Mouse (Mus musculus) hindbrain, embryonic 16.5 days (tissue): ENCODE measurements at regions not wholly inside any gene's neighbourhood (a gene's known extent, or its start where the extent isn't known, plus 50 kb on each side); places are given as distances from the start of the nearest gene placed in this dataset.
"Not testable (repeated sequence)": the region's sequence is repeated elsewhere in the genome, so short reads cannot be mapped to it uniquely, and the experiment has no call there.

Source experiments
- ATAC-seq: fragments of 200-750 bp; cut with Nextera tagmentation; 2 replicates; pipeline ENCODE4 v1.8.0; 2017; ENCODE audit warnings: moderate TSS enrichment, moderate library complexity
- H3K27ac ChIP-seq: fragments of 300-500 bp; sonication (generic); 2 replicates; pipeline ENCODE4 v1.5.1; 2014; ENCODE audit warnings: low read depth, mild to moderate bottlenecking, control low read depth, low read length, moderate library complexity
- H3K27me3 ChIP-seq: fragments of 300-500 bp; sonication (generic); replicated peaks from 2 replicates; pipeline ENCODE4 v1.6.1; 2014; ENCODE audit warnings: low read length; ENCODE audit not compliant: control insufficient read depth, insufficient read depth
- H3K36me3 ChIP-seq: fragments of 300-500 bp; sonication (generic); 2 replicates; pipeline ENCODE4 v1.6.1; 2014; ENCODE audit warnings: mild to moderate bottlenecking, low read length, moderate library complexity, mixed read lengths; ENCODE audit not compliant: control insufficient read depth, insufficient read depth
- H3K4me1 ChIP-seq: fragments of 300-500 bp; sonication (generic); 2 replicates; pipeline ENCODE4 v1.6.1; 2014; ENCODE audit warnings: low read depth, low read length; ENCODE audit not compliant: control insufficient read depth, insufficient read depth
- H3K4me2 ChIP-seq: fragments of 300-500 bp; sonication (generic); 2 replicates; pipeline ENCODE4 v1.6.1; 2014; ENCODE audit warnings: mild to moderate bottlenecking, low read length, control low read depth, moderate library complexity
- H3K4me3 ChIP-seq: fragments of 300-500 bp; sonication (generic); 2 replicates; pipeline ENCODE4 v1.5.1; 2014; ENCODE audit warnings: mild to moderate bottlenecking, low read length, control low read depth, moderate library complexity
- H3K9ac ChIP-seq: fragments of 300-500 bp; sonication (generic); 2 replicates; pipeline ENCODE4 v1.6.1; 2014; ENCODE audit warnings: low read depth, mild to moderate bottlenecking, control low read depth, low read length, moderate library complexity
- H3K9me3 ChIP-seq: fragments of 300-500 bp; sonication (generic); 2 replicates; pipeline ENCODE4 v1.6.1; 2014; ENCODE audit warnings: mild to moderate bottlenecking, low read length, moderate library complexity; ENCODE audit not compliant: control insufficient read depth
- WGBS: fragments of 180-500 bp; shearing (Covaris S2); extraction: QIAGEN DNeasy Blood & Tissue Kit; methylation state at CpG from one replicate; pipeline ENCODE4 v1.1.7; 2014; 5-methylcytosine and 5-hydroxymethylcytosine counted together

DNA sequence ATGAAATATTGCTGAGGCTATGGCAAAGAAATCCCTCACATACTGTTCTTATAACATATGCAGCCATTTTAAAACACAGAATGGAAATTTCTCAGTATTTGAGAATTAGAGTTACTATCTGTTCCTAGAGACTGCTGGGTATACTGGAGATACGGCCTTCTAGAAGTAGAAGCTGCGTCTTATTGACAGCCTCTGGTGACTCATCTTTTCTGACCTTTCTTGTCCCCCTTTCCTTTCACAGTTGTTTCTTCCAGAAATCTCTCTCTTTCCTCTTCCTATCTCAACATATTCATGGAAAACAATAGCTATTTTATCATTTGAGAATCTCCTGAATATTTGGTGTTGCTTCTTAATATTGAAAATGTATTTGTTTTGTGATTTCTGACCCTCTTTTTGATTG lies 315.1 kb downstream of the Atxn7l3b start:
- H3K9ac ChIP-seq = no peak overlapping the region
- WGBS = 87% methylated on average over 2 of the region's 2 CpGs
- no peak for ATAC-seq
- H3K27ac ChIP-seq = no peak overlapping the region
- no peaks in the 10 kb centered on the region for H3K36me3 ChIP-seq
- no peaks in the 10 kb centered on the region for H3K4me1 ChIP-seq
- H3K27me3 ChIP-seq = no peaks in the 10 kb centered on the region
- no peak overlapping the region for H3K4me3 ChIP-seq
- no peaks in the 10 kb centered on the region for H3K9me3 ChIP-seq
- no peak overlapping the region for H3K4me2 ChIP-seq

DNA sequence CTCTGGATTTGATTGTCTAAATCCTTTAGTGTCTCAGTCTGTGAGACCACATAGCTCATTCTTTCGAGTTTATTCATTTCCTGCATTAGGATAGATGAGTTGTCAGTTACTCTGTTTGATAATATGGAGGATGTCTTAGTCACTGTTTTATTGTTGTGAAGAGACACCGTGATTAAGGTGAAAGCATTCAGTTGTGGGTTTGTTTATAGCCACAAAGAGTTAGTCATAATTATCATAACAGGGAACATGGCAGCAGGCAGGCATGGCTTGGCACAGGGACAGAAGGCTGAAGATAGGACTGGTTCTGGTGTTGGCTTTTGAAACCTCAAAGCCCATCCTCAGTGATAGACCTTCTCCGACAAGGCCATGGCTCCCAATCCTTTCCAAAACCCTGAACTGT lies 314.6 kb downstream of the Atxn7l3b start:
- no peaks in the 10 kb centered on the region for H3K27me3 ChIP-seq
- no peak overlapping the region for H3K9ac ChIP-seq
- H3K27ac ChIP-seq = no peak overlapping the region
- no peaks in the 10 kb centered on the region for H3K36me3 ChIP-seq
- H3K4me1 ChIP-seq = no peaks in the 10 kb centered on the region
- H3K9me3 ChIP-seq = no peaks in the 10 kb centered on the region
- H3K4me2 ChIP-seq = no peak overlapping the region
- no peak for ATAC-seq
- 88% methylated on average over 3 of the region's 3 CpGs for WGBS
- H3K4me3 ChIP-seq = no peak overlapping the region

DNA sequence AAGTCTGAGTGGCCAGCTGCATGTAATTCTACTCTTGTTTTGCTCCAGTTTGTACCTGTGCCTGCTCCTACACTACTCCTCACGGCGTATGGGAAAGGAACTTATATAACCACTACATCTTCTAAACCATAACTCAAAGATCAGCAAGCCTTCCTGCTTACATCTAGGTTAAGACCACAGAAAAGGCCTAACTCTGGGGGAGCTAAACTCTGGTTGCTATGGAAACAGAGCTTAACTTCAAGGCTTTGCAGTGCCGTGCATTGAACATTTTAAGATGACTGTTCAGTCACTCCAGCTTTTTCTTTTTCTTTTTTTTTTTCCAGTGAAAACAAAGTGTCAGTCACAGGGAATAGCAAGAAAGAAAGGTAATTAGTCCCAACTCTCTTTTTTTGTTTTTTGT lies 309.1 kb downstream of the Atxn7l3b start:
- Histone ChIP-seq H3K9me3 (no peaks in the 10 kb centered on the region), H3K36me3 (no peaks in the 10 kb centered on the region), H3K27ac (no peak overlapping the region), H3K4me1 (no peaks in the 10 kb centered on the region), H3K27me3 (no peaks in the 10 kb centered on the region), H3K4me3 (no peak overlapping the region), H3K9ac (no peak overlapping the region), H3K4me2 (no peak overlapping the region)
- ATAC-seq = 0 out of 2 replicates have a peak, but pooled peaks have one; percentile 54
- 58% methylated on average over 3 of the region's 3 CpGs for WGBS

DNA sequence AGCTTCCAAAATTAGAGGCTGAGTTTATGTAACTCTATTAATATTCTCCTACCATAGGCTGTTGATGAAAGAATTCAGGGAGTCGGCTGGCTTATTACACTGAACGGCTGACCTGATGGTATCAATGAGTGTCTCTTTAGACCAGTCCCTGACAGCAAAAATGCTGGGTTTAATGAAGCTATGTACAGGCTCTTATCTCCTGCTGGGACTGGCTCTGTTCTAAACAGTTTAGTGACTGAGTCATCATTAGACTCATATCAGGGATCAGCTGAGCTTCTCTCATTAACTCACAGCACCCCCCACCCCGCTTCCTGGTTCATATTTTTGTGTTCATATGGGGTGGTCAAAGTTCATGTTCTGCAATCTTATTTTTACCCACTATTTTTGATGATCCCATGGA lies 299.0 kb downstream of the Atxn7l3b start:
- Histone ChIP-seq H3K4me2 (no peak overlapping the region), H3K4me1 (no peaks in the 10 kb centered on the region), H3K27me3 (no peaks in the 10 kb centered on the region), H3K27ac (no peak overlapping the region), H3K9me3 (no peaks in the 10 kb centered on the region), H3K4me3 (no peak overlapping the region), H3K36me3 (no peaks in the 10 kb centered on the region), H3K9ac (no peak overlapping the region)
- no peak for ATAC-seq
- 64% methylated on average over 3 of the region's 3 CpGs for WGBS

DNA sequence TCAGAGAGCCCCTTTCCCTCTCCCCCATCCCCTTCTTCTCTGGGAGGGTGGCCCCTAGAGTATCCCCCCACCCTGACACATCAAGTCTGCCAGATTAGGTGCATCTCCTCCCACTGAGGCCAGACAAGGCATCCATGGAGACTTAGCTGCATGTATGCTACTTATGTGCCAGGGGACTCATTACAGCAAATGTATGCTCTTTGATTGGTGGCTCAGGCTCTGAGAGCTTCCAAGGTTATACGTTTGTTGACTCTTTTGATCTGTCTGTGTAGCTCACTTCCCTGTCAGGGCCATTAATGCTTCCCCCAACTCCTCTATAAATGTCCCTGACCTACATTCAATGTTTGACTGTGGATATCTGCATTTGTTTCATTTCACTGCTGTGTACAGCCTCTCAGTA lies 293.6 kb downstream of the Atxn7l3b start:
- H3K27me3 ChIP-seq = no peaks in the 10 kb centered on the region
- no peaks in the 10 kb centered on the region for H3K9me3 ChIP-seq
- H3K4me3 ChIP-seq = no peak overlapping the region
- H3K4me1 ChIP-seq = no peaks in the 10 kb centered on the region
- ATAC-seq = no peak
- no peaks in the 10 kb centered on the region for H3K36me3 ChIP-seq
- no peak overlapping the region for H3K4me2 ChIP-seq
- H3K27ac ChIP-seq = no peak overlapping the region
- H3K9ac ChIP-seq = no peak overlapping the region
- 61% methylated on average over 1 of the region's 1 CpGs for WGBS

DNA sequence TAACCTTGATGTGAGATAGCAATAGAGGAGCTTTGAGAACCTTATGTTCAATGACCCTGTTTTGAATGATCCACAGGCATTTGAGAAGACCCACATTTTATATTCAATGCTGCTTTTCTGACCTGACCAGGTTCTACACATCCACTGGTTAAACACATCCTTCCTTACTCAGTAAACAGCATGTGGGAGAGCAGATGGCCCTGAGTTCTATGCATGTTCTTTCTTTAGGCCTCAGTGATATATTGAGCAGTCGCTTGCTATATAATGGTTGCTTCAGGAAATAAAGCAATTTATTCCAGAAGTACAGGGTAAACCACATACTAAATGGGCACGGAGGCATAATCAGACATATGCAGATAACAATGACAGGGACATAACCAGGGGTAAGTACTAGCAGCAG lies 292.2 kb downstream of the Atxn7l3b start:
- H3K36me3 ChIP-seq = no peaks in the 10 kb centered on the region
- WGBS = 84% methylated on average over 2 of the region's 2 CpGs
- ATAC-seq = no peak

DNA sequence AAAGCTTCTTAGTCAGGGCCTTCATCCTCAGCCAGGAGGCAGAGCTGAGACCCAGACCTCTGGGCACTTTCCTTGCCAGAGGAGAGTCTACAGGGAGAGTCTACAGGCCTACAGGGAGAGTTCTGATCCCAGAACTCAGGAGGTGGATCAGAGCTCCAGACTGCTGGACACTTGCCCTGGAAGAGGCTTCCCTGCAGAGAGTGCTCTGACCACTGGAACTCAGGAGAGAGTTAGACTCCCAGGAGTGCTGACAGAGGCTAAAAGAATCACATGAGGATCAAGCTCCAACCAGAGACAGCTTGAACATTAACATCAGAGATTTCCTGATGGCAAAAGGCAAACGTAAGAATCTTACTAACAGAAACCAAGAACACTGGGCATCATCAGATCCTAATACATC lies 288.2 kb downstream of the Atxn7l3b start:
- 88% methylated on average over 1 of the region's 1 CpGs for WGBS
- not testable (repeated sequence) for H3K9me3 ChIP-seq

More for the DNA sequence above, 292.2 kb downstream of the Atxn7l3b start:
- no peak overlapping the region for H3K4me3 ChIP-seq
- no peaks in the 10 kb centered on the region for H3K27me3 ChIP-seq
- no peaks in the 10 kb centered on the region for H3K4me1 ChIP-seq
- H3K27ac ChIP-seq = no peak overlapping the region
- H3K9ac ChIP-seq = no peak overlapping the region
- no peaks in the 10 kb centered on the region for H3K9me3 ChIP-seq
- H3K4me2 ChIP-seq = no peak overlapping the region

DNA sequence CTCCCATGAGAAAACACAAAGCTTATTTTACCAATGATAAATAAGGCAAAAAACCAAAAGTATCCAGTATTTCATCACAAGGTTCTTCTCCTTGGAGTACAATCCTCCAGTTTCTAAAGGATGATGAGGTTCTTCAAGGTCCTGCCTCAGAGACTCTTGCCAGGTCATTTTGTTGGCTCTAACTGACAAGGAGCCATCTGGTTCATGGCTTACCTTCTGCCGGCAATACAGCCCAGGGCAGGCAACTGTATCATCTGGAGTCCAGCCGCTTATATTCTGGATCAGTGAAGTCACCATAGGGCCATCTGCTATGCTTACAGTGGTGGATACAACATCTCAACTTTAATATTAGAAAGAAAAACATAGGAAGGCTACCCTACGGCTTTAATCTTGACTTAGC lies 279.8 kb downstream of the Atxn7l3b start:
- no peak for ATAC-seq
- no peak overlapping the region for H3K9ac ChIP-seq
- no peak overlapping the region for H3K27ac ChIP-seq
- H3K4me1 ChIP-seq = no peaks in the 10 kb centered on the region
- no peak overlapping the region for H3K4me3 ChIP-seq
- no peak overlapping the region for H3K4me2 ChIP-seq
- WGBS = 88% methylated on average over 3 of the region's 3 CpGs
- no peaks in the 10 kb centered on the region for H3K36me3 ChIP-seq
- H3K27me3 ChIP-seq = no peaks in the 10 kb centered on the region
- H3K9me3 ChIP-seq = no peaks in the 10 kb centered on the region

More for the DNA sequence above, 288.2 kb downstream of the Atxn7l3b start:
- not testable (repeated sequence) for H3K27ac ChIP-seq, H3K4me1 ChIP-seq, H3K9ac ChIP-seq, ATAC-seq, H3K4me2 ChIP-seq, H3K27me3 ChIP-seq, H3K36me3 ChIP-seq, H3K4me3 ChIP-seq
